Mouse (Mus musculus) liver, adult 2 months (tissue): ENCODE measurements at regions not wholly inside any gene's neighbourhood (a gene's known extent, or its start where the extent isn't known, plus 50 kb on each side); places are given as distances from the start of the nearest gene placed in this dataset.

Experiments used
- CTCF ChIP-seq: fragments of 200-500 bp; IDR thresholded peaks from 2 replicates; pipeline ENCODE4 v1.5.1; 2011; ENCODE audit warnings: low read depth, low read length, control low read depth
- POLR2A ChIP-seq: fragments of 200-500 bp; IDR thresholded peaks from 2 replicates; pipeline ENCODE4 v1.6.1; 2011; ENCODE audit warnings: low read length, control low read depth; ENCODE audit not compliant: insufficient read depth; ENCODE audit errors: extremely low read depth

- TF ChIP-seq CTCF (no peak), POLR2A (no peak)
Observed at GRCm38 (mm10) chr12:26102384-26102783, 312.7 kb downstream of the Rnf144a start.
